In the genomic region with DNA sequence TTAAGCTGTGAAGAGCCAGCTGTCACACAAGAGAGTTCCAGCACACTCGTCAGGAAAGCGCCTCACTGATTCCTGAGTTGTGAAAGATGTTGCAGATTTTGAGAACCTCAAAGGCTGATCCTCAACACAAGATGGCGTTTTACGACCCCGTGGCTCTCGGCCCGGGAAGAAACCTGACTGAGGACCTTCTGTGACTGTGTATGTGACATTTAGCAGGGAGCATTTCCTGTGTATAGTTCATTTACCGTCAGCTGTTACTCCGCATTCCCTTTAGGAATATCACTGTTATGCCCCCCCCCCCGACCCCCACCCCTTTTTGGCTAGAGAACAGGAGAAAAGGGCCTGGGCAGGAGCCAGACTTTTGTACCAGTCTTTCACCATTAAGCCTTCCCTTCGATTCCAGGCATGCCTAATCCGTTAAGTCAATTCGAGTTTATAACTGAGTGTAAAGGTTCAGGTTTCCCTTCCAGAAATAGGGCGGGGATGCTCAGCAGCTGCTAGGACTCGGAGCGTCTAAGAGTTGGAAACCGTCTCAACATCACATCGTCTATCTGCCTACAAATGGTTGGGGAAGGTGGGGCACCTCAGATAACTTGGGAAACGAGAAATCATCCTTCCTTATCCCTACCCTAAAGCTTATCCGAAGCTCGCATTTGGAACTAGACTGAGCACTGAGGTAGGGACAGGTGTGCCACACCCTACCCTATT, we compare ENCODE assay signal across 10 mouse cellular contexts. TPM values are rescaled to one million over a fixed set of nuclear protein-coding genes. Genes with fewer than 3 reads are reported as not detected.
A peak's percentile ranks its signal among the peaks of the same experiment; 100 is the strongest.
DNase-seq lines count a peak whose midpoint lies in the region; ATAC-seq and TF ChIP-seq lines count a peak whose summit lies in the region.
"Had no signal": no experiment of that assay in that cellular context is flagged by ENCODE, and none has a peak within 500 bp of the region (broad histone marks: within the 10 kb centered on the region; RNA-seq: fewer than 3 reads in every experiment).

No protein-coding gene starts in this region.

- H3K4me1 ChIP-seq in heart, postnatal 0 days (ENCODE audit: control insufficient read depth, insufficient read depth), result peaks cover 17% of the 10 kb centered on the region
- peaks cover 4% of the 10 kb centered on the region; the same call in 1 of the 2 replicates for H3K4me1 ChIP-seq in cortical plate, adult 2 months (ENCODE audit: control insufficient read depth, insufficient read depth, low read length)
- H3K4me1 ChIP-seq in hindbrain, embryonic 11.5 days (replicated peaks; ENCODE audit: control insufficient read depth, insufficient read depth, low read length), result 0 out of 2 replicates have a peak, but pooled peaks cover 4% of the 10 kb centered on the region
- peaks cover 12% of the 10 kb centered on the region; the same call in 1 of the 2 replicates for H3K4me1 ChIP-seq in midbrain, postnatal 0 days (ENCODE audit: insufficient read depth, low read length)

- H3K36me3 ChIP-seq in heart, postnatal 0 days (replicated peaks; ENCODE audit: control insufficient read depth, insufficient read depth, low read length), result no peaks in the 10 kb centered on the region
- no peaks in the 10 kb centered on the region for H3K36me3 ChIP-seq in hindbrain, embryonic 11.5 days (ENCODE audit: control insufficient read depth, insufficient read depth, low read length)
- no peaks in the 10 kb centered on the region for H3K36me3 ChIP-seq in midbrain, postnatal 0 days (ENCODE audit: insufficient read depth, low read length)

- peak; percentile 10; the same call in 1 of the 2 replicates for TF ChIP-seq CTCF in heart, postnatal 0 days (IDR thresholded peaks at IDR 0.05; ENCODE audit: low read depth)
- TF ChIP-seq CTCF in cortical plate, adult 2 months (IDR thresholded peaks at IDR 0.05; ENCODE audit: extremely low read depth, insufficient read depth, low read length), result 0 out of 2 replicates have a peak, but pooled peaks have one; percentile 7
- TF ChIP-seq CTCF in midbrain, postnatal 0 days (IDR thresholded peaks at IDR 0.05), result peak; percentile 59

- peak overlapping the region; percentile 53 for H3K4me2 ChIP-seq in heart, postnatal 0 days (ENCODE audit: low read depth, low read length)
- H3K4me2 ChIP-seq in hindbrain, embryonic 11.5 days (replicated peaks; ENCODE audit: low read depth, low read length), result peak overlapping the region; percentile 74; the same call in 1 of the 2 replicates
- peak overlapping the region; percentile 69 for H3K4me2 ChIP-seq in midbrain, postnatal 0 days (ENCODE audit: low read depth, low read length, poor library complexity, severe bottlenecking)

- H3K27me3 ChIP-seq in heart, postnatal 0 days (ENCODE audit: control insufficient read depth, insufficient read depth, low read length), result peaks cover 18% of the 10 kb centered on the region; the same call in 1 of the 2 replicates
- no peaks in the 10 kb centered on the region; the same call in 1 of the 2 replicates for H3K27me3 ChIP-seq in hindbrain, embryonic 11.5 days (ENCODE audit: control insufficient read depth, insufficient read depth, low read length)
- H3K27me3 ChIP-seq in midbrain, postnatal 0 days (ENCODE audit: insufficient read depth, low read length), result no peaks in the 10 kb centered on the region

- no peak overlapping the region for H3K9ac ChIP-seq in heart, postnatal 0 days (replicated peaks; ENCODE audit: low read depth, low read length)
- H3K9ac ChIP-seq in hindbrain, embryonic 11.5 days (ENCODE audit: low read depth, low read length), result no peak overlapping the region; the same call in 1 of the 2 replicates
- peak overlapping the region; percentile 76 for H3K9ac ChIP-seq in midbrain, postnatal 0 days (replicated peaks; ENCODE audit: low read length, poor library complexity, severe bottlenecking)

- TF ChIP-seq POLR2A in cortical plate, adult 2 months (IDR thresholded peaks at IDR 0.05; ENCODE audit: extremely low read depth, insufficient read depth, low read length), result no peak

- ATAC-seq in heart, postnatal 0 days (ENCODE audit: insufficient read depth, low read depth), result no peak
- ATAC-seq in hindbrain, embryonic 11.5 days (ENCODE audit: low FRiP score), result peak; percentile 11
- ATAC-seq in midbrain, postnatal 0 days (ENCODE audit: low FRiP score), result peak; percentile 28

- no peak overlapping the region for H3K27ac ChIP-seq in heart, postnatal 0 days (ENCODE audit: low read depth)
- no peak overlapping the region for H3K27ac ChIP-seq in cortical plate, adult 2 months (ENCODE audit: insufficient read depth, low read length)
- no peak overlapping the region for H3K27ac ChIP-seq in hindbrain, embryonic 11.5 days (ENCODE audit: low read depth, low read length)
- peak overlapping the region; percentile 88 for H3K27ac ChIP-seq in midbrain, postnatal 0 days (ENCODE audit: low read depth, low read length)
- H3K27ac ChIP-seq: heart, adult 2 months had no signal

- no peak for DNase-seq in heart, postnatal 0 days (ENCODE audit: low spot score)
- no peak for DNase-seq in heart, postnatal 4 days
- peak; percentile 34 for DNase-seq in hindbrain, embryonic 11.5 days (ENCODE audit: low spot score)
- peak; percentile 71 for DNase-seq in midbrain, postnatal 0 days (ENCODE audit: low spot score)
- DNase-seq in c-Kit-positive CD71-positive TER-119-positive erythroid progenitor cells, embryonic 14.5 days (ENCODE audit: low spot score), result no peak
- no peak for DNase-seq in yolk sac, embryonic 10.5 days (ENCODE audit: low spot score)
- no peak for DNase-seq in Muller cell, postnatal 12 days (ENCODE audit: inconsistent ontology term)

- no peaks in the 10 kb centered on the region for H3K9me3 ChIP-seq in heart, postnatal 0 days (replicated peaks; ENCODE audit: control insufficient read depth, low read length)
- H3K9me3 ChIP-seq in hindbrain, embryonic 11.5 days (ENCODE audit: control insufficient read depth, low read length), result no peaks in the 10 kb centered on the region
- H3K9me3 ChIP-seq in midbrain, postnatal 0 days (ENCODE audit: low read length), result no peaks in the 10 kb centered on the region

- H3K4me3 ChIP-seq in heart, postnatal 0 days (ENCODE audit: low read depth, low read length), result no peak overlapping the region; the same call in 1 of the 2 replicates
- H3K4me3 ChIP-seq in cortical plate, adult 2 months (ENCODE audit: insufficient read depth, low read length), result peak overlapping the region; percentile 75
- peak overlapping the region; percentile 43; the same call in 1 of the 2 replicates for H3K4me3 ChIP-seq in hindbrain, embryonic 11.5 days (ENCODE audit: low read depth, low read length)
- peak overlapping the region; percentile 68 for H3K4me3 ChIP-seq in midbrain, postnatal 0 days (ENCODE audit: low read depth, low read length)

- WGBS in heart, postnatal 0 days, result 19% methylated on average over 21 of the region's 21 CpGs
- 18% methylated on average over 21 of the region's 21 CpGs for WGBS in hindbrain, embryonic 11.5 days
- WGBS in midbrain, postnatal 0 days, result 7% methylated on average over 21 of the region's 21 CpGs

- no peak for TF ChIP-seq EP300 in heart, postnatal 0 days (IDR thresholded peaks at IDR 0.05; ENCODE audit: low read depth)

RNA-seq across cellular contexts. Expression of a gene that starts 0.8 kb away (rescaled TPM):
- 0.54 and 5.5 TPM in 2 replicates for total RNA-seq in heart, postnatal 0 days (2014; rRNA removed; ENCODE audit: low replicate concordance)
- polyA plus RNA-seq in heart, postnatal 0 days (2015; fragmentation: Nextera tagmentation; extraction: Ambion mirVana), result 0.60 and 0.75 TPM in 2 replicates
- total RNA-seq in heart, postnatal 4 days (2021), result under 1 TPM; 0.67 to 0.99 TPM
- polyA plus RNA-seq in cortical plate, adult 2 months (2012; rRNA removed), result 50.5 and 66.4 TPM in 2 replicates
- 22.5 and 23.5 TPM in 2 replicates for polyA plus RNA-seq in hindbrain, embryonic 11.5 days (2014; fragmentation: Nextera tagmentation; extraction: Ambion mirVana)
- 235 and 257 TPM in 2 replicates for total RNA-seq in midbrain, postnatal 0 days (2014; rRNA removed)
- 157 and 158 TPM in 2 replicates for polyA plus RNA-seq in midbrain, postnatal 0 days (2015; fragmentation: Nextera tagmentation; extraction: Ambion mirVana)
- total RNA-seq: MEL had no signal

Comparison
In these comparisons a context has a peak if more than half of its experiments do, and no peak if none do; other contexts are left out.
1. DNase-seq: peak in hindbrain, embryonic 11.5 days (single experiment) and midbrain, postnatal 0 days (single experiment); none in heart, postnatal 0 days (single experiment), heart, postnatal 4 days (single experiment), c-Kit-positive CD71-positive TER-119-positive erythroid progenitor cells, embryonic 14.5 days (single experiment), yolk sac, embryonic 10.5 days (single experiment) and Muller cell, postnatal 12 days (single experiment).
2. CTCF ChIP-seq: peak in every context shown above with its lines; median percentile 59 in midbrain, postnatal 0 days; 10 in heart, postnatal 0 days; 7 in cortical plate, adult 2 months.
3. RNA of a gene that starts 0.8 kb away (polyA plus RNA-seq): 157 to 158 TPM in midbrain, postnatal 0 days, 50.5 to 66.4 TPM in cortical plate, adult 2 months and 22.5 to 23.5 TPM in hindbrain, embryonic 11.5 days; 0.60 to 0.75 TPM in heart, postnatal 0 days; every median in the first group is over 10 times any median in the second.
4. Peak in every context shown above with its lines, with median percentiles within 50 percentile points of each other: H3K4me2 ChIP-seq.